Mouse (Mus musculus): ENCODE data around the gene Ctxn2.

- no peak for TF ChIP-seq HCFC1 (IDR thresholded peaks at IDR 0.05; ENCODE audit: borderline replicate concordance, insufficient read depth, low read length)
- TF ChIP-seq ZC3H11A (IDR thresholded peaks at IDR 0.05; ENCODE audit: borderline replicate concordance, low read depth, low read length) = no peak
- TF ChIP-seq CHD2 (IDR thresholded peaks at IDR 0.05; ENCODE audit: low read depth, low read length) = no peak
These were observed 47.7 kb upstream of the Ctxn2 start for GRCm38 (mm10) chr2:125088757-125089156.
